Mouse (Mus musculus): ENCODE measurements around the gene Bglap2. TPM values are rescaled to one million over a fixed set of nuclear protein-coding genes. Genes with fewer than 3 reads are reported as not detected.

Gene Bglap2
- polyA plus RNA-seq, 1 experiment = not detected

DNA sequence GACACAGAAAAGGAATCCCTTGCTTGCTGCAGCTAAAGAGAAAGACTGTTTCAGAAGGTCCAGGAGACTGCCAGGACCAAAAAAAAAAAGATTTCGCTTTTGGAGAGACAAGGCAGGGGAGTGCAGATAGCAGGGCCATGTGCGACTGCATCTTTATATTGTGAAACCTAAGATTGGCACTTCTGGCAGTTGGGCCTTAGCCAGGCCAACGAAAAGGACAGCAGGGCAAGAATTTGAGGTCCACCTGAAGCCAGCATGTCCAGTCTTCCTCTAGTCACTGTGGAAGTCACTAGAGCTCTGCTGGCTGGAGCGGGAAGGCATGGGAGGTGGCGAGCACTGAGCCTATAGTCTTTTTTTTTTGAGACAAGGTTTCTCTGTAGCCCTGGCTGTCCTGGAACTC, 30.5 kb upstream of the Bglap2 start:
- 47% methylated on average over 5 of the region's 5 CpGs for WGBS
- Histone ChIP-seq H3K36me3 (ENCODE audit: control insufficient read depth, insufficient read depth, low read length) (no peaks in the 10 kb centered on the region), H3K4me1 (ENCODE audit: control insufficient read depth, insufficient read depth, low read length) (peaks cover 5% of the 10 kb centered on the region; the same call in 1 of the 2 replicates), H3K27ac (ENCODE audit: insufficient read depth, low read depth, low read length) (no peak overlapping the region), H3K4me3 (ENCODE audit: insufficient read depth, low read depth, low read length) (no peak overlapping the region), H3K27me3 (replicated peaks; ENCODE audit: control insufficient read depth, insufficient read depth, low read length) (no peaks in the 10 kb centered on the region)
- no peak for DNase-seq
- TF ChIP-seq CTCF (conservative IDR thresholded peaks at IDR 0.05; ENCODE audit: insufficient read depth, insufficient read length, low read depth, low read length) = no peak
- no peak for TF ChIP-seq POLR2A (IDR thresholded peaks at IDR 0.05; ENCODE audit: low read depth, low read length)

DNA sequence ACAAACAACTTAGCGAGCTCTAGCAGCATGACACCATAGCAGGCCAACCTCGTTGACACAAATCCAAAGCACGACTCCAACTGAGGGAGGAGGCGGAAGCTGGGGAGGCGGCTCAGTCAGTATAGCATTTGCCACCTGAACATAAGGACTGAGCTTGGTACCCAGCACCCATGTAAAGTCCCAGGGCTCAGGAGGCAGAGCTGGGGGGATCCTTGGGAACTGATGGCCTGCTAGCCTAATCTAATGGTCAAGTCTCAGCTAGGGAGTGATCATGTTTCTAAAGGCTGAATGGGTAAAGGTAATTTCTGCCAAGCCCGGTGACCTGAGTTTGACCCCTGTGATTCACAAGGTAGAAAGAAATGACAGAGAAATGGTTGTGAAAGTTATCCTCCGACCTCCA, 29.0 kb upstream of the Bglap2 start:
- no peaks in the 10 kb centered on the region for H3K27me3 ChIP-seq (replicated peaks; ENCODE audit: control insufficient read depth, insufficient read depth, low read length)
- no peak for DNase-seq
- H3K36me3 ChIP-seq (ENCODE audit: control insufficient read depth, insufficient read depth, low read length) = no peaks in the 10 kb centered on the region
- 53% methylated on average over 7 of the region's 7 CpGs for WGBS
- no peak overlapping the region for H3K27ac ChIP-seq (ENCODE audit: insufficient read depth, low read depth, low read length)
- peaks cover 5% of the 10 kb centered on the region; the same call in 1 of the 2 replicates for H3K4me1 ChIP-seq (ENCODE audit: control insufficient read depth, insufficient read depth, low read length)
- no peak for TF ChIP-seq CTCF (conservative IDR thresholded peaks at IDR 0.05; ENCODE audit: insufficient read depth, insufficient read length, low read depth, low read length)
- no peak for TF ChIP-seq POLR2A (IDR thresholded peaks at IDR 0.05; ENCODE audit: low read depth, low read length)
- no peak overlapping the region for H3K4me3 ChIP-seq (ENCODE audit: insufficient read depth, low read depth, low read length)

DNA sequence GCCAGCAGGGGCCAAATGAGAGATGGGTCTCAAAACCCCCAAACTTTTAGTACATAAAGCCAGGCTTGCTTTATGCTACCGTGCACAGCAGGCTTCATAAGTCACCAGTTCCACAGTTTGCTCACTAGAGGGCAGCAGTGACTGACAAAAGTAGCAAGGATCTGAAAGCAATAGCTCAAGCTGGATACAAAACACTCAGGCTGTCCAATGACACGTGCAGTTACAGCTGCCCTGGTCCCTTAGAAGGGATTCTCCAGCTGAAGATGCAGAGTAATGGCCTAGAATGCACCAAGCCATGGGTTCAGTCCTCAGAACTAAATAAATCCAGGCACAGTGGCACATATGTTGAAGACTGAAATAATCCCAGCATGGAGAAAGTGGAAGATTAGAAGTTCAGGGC, 28.6 kb upstream of the Bglap2 start:
- Histone ChIP-seq H3K27me3 (replicated peaks; ENCODE audit: control insufficient read depth, insufficient read depth, low read length) (no peaks in the 10 kb centered on the region), H3K4me1 (ENCODE audit: control insufficient read depth, insufficient read depth, low read length) (peaks cover 5% of the 10 kb centered on the region; the same call in 1 of the 2 replicates), H3K27ac (ENCODE audit: insufficient read depth, low read depth, low read length) (no peak overlapping the region), H3K4me3 (ENCODE audit: insufficient read depth, low read depth, low read length) (no peak overlapping the region), H3K36me3 (ENCODE audit: control insufficient read depth, insufficient read depth, low read length) (no peaks in the 10 kb centered on the region)
- WGBS = 1% methylated on average over 2 of the region's 2 CpGs
- peak; percentile 78 for DNase-seq
- TF ChIP-seq POLR2A (IDR thresholded peaks at IDR 0.05; ENCODE audit: low read depth, low read length) (no peak), CTCF (conservative IDR thresholded peaks at IDR 0.05; ENCODE audit: insufficient read depth, insufficient read length, low read depth, low read length) (peak; percentile 96)

DNA sequence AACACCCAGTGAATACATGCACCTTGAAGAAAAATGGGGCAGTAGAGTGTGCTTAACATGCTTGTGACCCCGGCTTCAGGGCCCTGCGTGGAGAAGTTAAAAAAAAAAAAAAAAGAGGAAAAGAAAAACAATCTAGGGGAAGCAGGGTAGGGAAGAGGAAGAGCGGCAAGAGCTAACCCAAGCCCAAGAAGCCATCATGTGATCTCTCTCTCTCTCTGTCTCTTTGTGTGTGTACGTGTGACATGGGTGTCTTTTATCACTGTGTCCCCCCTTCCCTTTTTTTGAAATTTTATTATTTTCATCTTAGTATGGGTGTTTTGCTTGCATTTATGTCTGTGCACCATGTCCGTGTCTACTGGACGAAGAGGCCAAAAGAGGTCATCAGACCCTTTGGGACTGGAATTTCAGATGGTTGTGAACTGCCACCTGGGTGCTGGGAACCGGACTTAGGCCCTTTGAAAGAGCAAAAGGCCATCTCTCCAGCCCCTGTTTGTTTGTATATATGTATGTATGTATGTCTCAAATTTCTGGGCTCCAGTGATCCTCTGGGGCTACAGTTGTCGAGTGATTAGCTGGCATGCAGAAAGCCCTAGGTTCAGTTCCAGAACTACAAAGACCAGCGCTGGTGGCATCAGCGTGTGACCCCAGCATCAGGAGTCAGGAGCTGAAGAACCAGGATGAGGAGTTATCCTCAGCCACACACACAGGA, 25.2 kb upstream of the Bglap2 start:
- Histone ChIP-seq H3K27me3 (replicated peaks; ENCODE audit: control insufficient read depth, insufficient read depth, low read length) (no peaks in the 10 kb centered on the region), H3K27ac (ENCODE audit: insufficient read depth, low read depth, low read length) (no peak overlapping the region), H3K36me3 (ENCODE audit: control insufficient read depth, insufficient read depth, low read length) (no peaks in the 10 kb centered on the region), H3K4me3 (ENCODE audit: insufficient read depth, low read depth, low read length) (no peak overlapping the region), H3K4me1 (ENCODE audit: control insufficient read depth, insufficient read depth, low read length) (no peaks in the 10 kb centered on the region)
- no peak for DNase-seq
- WGBS = 91% methylated on average over 10 of the region's 10 CpGs
- TF ChIP-seq CTCF (conservative IDR thresholded peaks at IDR 0.05; ENCODE audit: insufficient read depth, insufficient read length, low read depth, low read length) (no peak), POLR2A (IDR thresholded peaks at IDR 0.05; ENCODE audit: low read depth, low read length) (no peak)

DNA sequence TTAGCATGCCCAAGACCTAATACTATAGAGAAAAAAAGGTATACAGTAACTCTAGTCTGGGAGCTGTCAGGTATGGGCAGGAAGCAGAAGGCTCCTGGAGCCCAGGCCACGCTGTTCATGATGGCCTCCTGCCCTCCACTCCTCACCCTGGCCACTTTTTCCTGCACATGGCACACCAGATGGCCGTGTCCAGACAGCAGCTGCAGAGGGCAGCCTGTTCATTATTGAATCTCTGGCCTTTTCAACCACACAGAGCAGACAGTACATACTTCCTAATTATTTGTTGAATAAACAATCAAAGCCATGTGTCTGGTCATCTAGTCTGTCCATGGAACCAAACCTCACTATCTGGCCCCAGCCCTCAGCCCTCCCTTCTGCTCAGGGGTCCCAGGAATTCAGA, 20.2 kb upstream of the Bglap2 start:
- DNase-seq = no peak
- no peaks in the 10 kb centered on the region for H3K27me3 ChIP-seq (replicated peaks; ENCODE audit: control insufficient read depth, insufficient read depth, low read length)
- no peak overlapping the region for H3K4me3 ChIP-seq (ENCODE audit: insufficient read depth, low read depth, low read length)
- H3K27ac ChIP-seq (ENCODE audit: insufficient read depth, low read depth, low read length) = no peak overlapping the region
- no peaks in the 10 kb centered on the region for H3K36me3 ChIP-seq (ENCODE audit: control insufficient read depth, insufficient read depth, low read length)
- no peak for TF ChIP-seq CTCF (conservative IDR thresholded peaks at IDR 0.05; ENCODE audit: insufficient read depth, insufficient read length, low read depth, low read length)
- no peak for TF ChIP-seq POLR2A (IDR thresholded peaks at IDR 0.05; ENCODE audit: low read depth, low read length)
- no peaks in the 10 kb centered on the region for H3K4me1 ChIP-seq (ENCODE audit: control insufficient read depth, insufficient read depth, low read length)
- 93% methylated on average over 2 of the region's 2 CpGs for WGBS

DNA sequence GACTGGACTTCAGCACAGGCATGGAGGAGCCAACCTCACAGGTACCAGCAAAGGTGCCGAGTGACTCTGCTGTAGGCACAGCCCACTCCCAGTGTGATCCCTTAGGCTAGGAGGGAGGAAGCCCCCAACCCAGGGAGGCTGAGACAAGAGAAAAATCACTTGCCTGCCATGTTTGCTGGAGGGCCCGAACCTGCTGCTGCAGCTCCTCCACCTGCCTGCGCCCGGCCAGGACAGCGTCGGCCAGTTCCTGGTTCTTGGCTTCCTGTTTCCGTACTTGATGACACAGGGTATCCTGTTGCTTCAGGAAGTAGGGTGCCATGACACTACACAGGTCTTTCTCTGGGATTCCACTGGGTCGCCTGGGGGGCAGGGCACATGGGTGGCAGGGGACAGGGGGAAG, 17.2 kb upstream of the Bglap2 start:
- no peak overlapping the region for H3K27ac ChIP-seq (ENCODE audit: insufficient read depth, low read depth, low read length)
- no peaks in the 10 kb centered on the region for H3K36me3 ChIP-seq (ENCODE audit: control insufficient read depth, insufficient read depth, low read length)
- TF ChIP-seq POLR2A (IDR thresholded peaks at IDR 0.05; ENCODE audit: low read depth, low read length) = no peak
- TF ChIP-seq CTCF (conservative IDR thresholded peaks at IDR 0.05; ENCODE audit: insufficient read depth, insufficient read length, low read depth, low read length) = no peak
- no peaks in the 10 kb centered on the region for H3K27me3 ChIP-seq (replicated peaks; ENCODE audit: control insufficient read depth, insufficient read depth, low read length)
- no peak overlapping the region for H3K4me3 ChIP-seq (ENCODE audit: insufficient read depth, low read depth, low read length)
- no peaks in the 10 kb centered on the region for H3K4me1 ChIP-seq (ENCODE audit: control insufficient read depth, insufficient read depth, low read length)
- WGBS = 85% methylated on average over 8 of the region's 8 CpGs
- DNase-seq = no peak

DNA sequence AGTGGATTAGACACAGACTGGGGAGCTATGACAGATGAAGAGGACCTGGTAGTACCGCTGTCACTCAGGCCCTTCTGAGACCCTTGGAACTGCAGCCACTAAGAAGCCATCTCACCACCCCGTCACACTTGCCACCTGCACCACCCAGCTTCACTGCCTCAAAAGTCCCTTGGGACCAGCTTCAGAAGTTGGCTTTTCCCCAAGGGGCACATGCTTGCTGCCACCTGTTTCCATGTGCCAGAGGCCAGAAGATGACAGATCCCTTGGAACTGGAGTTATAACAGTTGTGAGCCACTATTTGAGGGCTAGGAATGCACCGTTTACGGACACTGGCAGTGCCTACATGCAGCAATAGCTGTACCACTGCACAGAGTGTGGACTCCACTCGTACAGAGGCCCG, 16.8 kb upstream of the Bglap2 start:
- H3K36me3 ChIP-seq (ENCODE audit: control insufficient read depth, insufficient read depth, low read length) = no peaks in the 10 kb centered on the region
- H3K4me3 ChIP-seq (ENCODE audit: insufficient read depth, low read depth, low read length) = no peak overlapping the region
- no peak for TF ChIP-seq POLR2A (IDR thresholded peaks at IDR 0.05; ENCODE audit: low read depth, low read length)
- no peak for TF ChIP-seq CTCF (conservative IDR thresholded peaks at IDR 0.05; ENCODE audit: insufficient read depth, insufficient read length, low read depth, low read length)
- WGBS = 96% methylated on average over 6 of the region's 6 CpGs
- H3K27ac ChIP-seq (ENCODE audit: insufficient read depth, low read depth, low read length) = no peak overlapping the region
- no peak for DNase-seq
- H3K27me3 ChIP-seq (replicated peaks; ENCODE audit: control insufficient read depth, insufficient read depth, low read length) = no peaks in the 10 kb centered on the region
- H3K4me1 ChIP-seq (ENCODE audit: control insufficient read depth, insufficient read depth, low read length) = no peaks in the 10 kb centered on the region
